Mouse (Mus musculus) MEL (cell line): ENCODE data around the gene Abca7. TPM values are rescaled to one million over a fixed set of nuclear protein-coding genes. Genes with fewer than 3 reads are reported as not detected.

Experiments used
- DNase-seq: peaks from one replicate; pipeline ENCODE4 v3.0.0; 2011; ENCODE audit warnings: low read depth, low spot score
- H3K27ac ChIP-seq: 2 replicates; pipeline ENCODE4 v1.5.1; 2012; ENCODE audit warnings: low read depth, mild to moderate bottlenecking, control low read depth, low read length, moderate library complexity; ENCODE audit not compliant: control insufficient read depth
- H3K27me3 ChIP-seq, 2 experiments: fragments of 150-350 bp in 1 of 2; sonication (generic) in 1 of 2; 2 replicates each; pipeline ENCODE4 v1.6.1; 2012; ENCODE audit warnings: low read length in 2 of 2, mild to moderate bottlenecking in 2 of 2, improper control_type of control experiment in 1 of 2, moderate library complexity in 1 of 2; ENCODE audit not compliant: insufficient read depth in 2 of 2, control insufficient read depth in 1 of 2
- H3K36me3 ChIP-seq, 2 experiments: 2 replicates each; pipeline ENCODE4 v1.6.1; 2012 to 2014; ENCODE audit warnings: low read length in 2 of 2, improper control_type of control experiment in 1 of 2, inconsistent platforms in 1 of 2, mild to moderate bottlenecking in 1 of 2; ENCODE audit not compliant: insufficient read depth in 2 of 2, control insufficient read depth in 1 of 2
- H3K4me1 ChIP-seq, 2 experiments: fragments of 150-350 bp in 1 of 2; sonication (generic) in 1 of 2; 2 replicates each; pipeline ENCODE4 v1.6.1; 2012; ENCODE audit warnings: low read length in 2 of 2, improper control_type of control experiment in 1 of 2, mild to moderate bottlenecking in 1 of 2; ENCODE audit not compliant: insufficient read depth in 2 of 2, control insufficient read depth in 1 of 2
- H3K4me3 ChIP-seq, 2 experiments: fragments of 150-350 bp in 1 of 2; sonication (generic) in 1 of 2; 2 replicates each; pipeline ENCODE4 v1.5.1; 2012; ENCODE audit warnings: low read depth in 2 of 2, low read length in 2 of 2, mild to moderate bottlenecking in 2 of 2, moderate library complexity in 2 of 2, control low read depth in 1 of 2, improper control_type of control experiment in 1 of 2; ENCODE audit not compliant: control insufficient read depth in 1 of 2, insufficient read depth in 1 of 2
- H3K79me2 ChIP-seq: 2 replicates; pipeline ENCODE4 v1.6.1; 2012; ENCODE audit warnings: mild to moderate bottlenecking, low read length, moderate library complexity; ENCODE audit not compliant: control insufficient read depth, poor library complexity, insufficient read depth
- H3K9ac ChIP-seq: 2 replicates; pipeline ENCODE4 v1.6.1; 2012; ENCODE audit warnings: low read depth, mild to moderate bottlenecking, control low read depth, low read length, moderate library complexity; ENCODE audit not compliant: control insufficient read depth, poor library complexity, severe bottlenecking
- H3K9me3 ChIP-seq: fragments of 150-350 bp; sonication (generic); replicated peaks from 2 replicates; pipeline ENCODE4 v1.6.1; 2012; ENCODE audit warnings: mild to moderate bottlenecking, low read length, improper control_type of control experiment, moderate library complexity; ENCODE audit not compliant: insufficient read depth
- BHLHE40 ChIP-seq: IDR thresholded peaks from 2 replicates; pipeline ENCODE4 v1.6.1; 2012; ENCODE audit warnings: low read depth, mild to moderate bottlenecking, inconsistent platforms, low read length, improper control_type of control experiment, borderline replicate concordance
- CTCF ChIP-seq, 3 experiments: IDR thresholded peaks in 2 of 3; conservative IDR thresholded peaks in 1 of 3; 2 replicates each; pipeline ENCODE4 v1.5.1; 2011 to 2012; ENCODE audit warnings: low read length in 3 of 3, low read depth in 2 of 3, mild to moderate bottlenecking in 2 of 3, improper control_type of control experiment in 1 of 3, inconsistent platforms in 1 of 3, mixed read lengths in 1 of 3, moderate library complexity in 1 of 3; ENCODE audit not compliant: control insufficient read depth in 1 of 3, insufficient read depth in 1 of 3, poor library complexity in 1 of 3, severe bottlenecking in 1 of 3
- EP300 ChIP-seq, 2 experiments: IDR thresholded peaks; 2 replicates each; pipeline ENCODE4 v1.6.1; 2011; ENCODE audit warnings: improper control_type of control experiment in 2 of 2, low read length in 2 of 2, low read depth in 1 of 2, mild to moderate bottlenecking in 1 of 2
- ETS1 ChIP-seq: IDR thresholded peaks from 2 replicates; pipeline ENCODE4 v1.6.1; 2012; ENCODE audit warnings: low read depth, mild to moderate bottlenecking, inconsistent platforms, low read length, improper control_type of control experiment, moderate library complexity
- MXI1 ChIP-seq: IDR thresholded peaks from 2 replicates; pipeline ENCODE4 v1.6.1; 2011; ENCODE audit warnings: mild to moderate bottlenecking, low read depth, low read length, improper control_type of control experiment
- NRF1 ChIP-seq: IDR thresholded peaks from 2 replicates; pipeline ENCODE4 v1.6.1; 2014; ENCODE audit warnings: low read depth, mild to moderate bottlenecking, inconsistent platforms, low read length, improper control_type of control experiment, moderate library complexity; ENCODE audit not compliant: poor library complexity, insufficient read depth, severe bottlenecking
- POLR2A ChIP-seq, 2 experiments: IDR thresholded peaks; 2 replicates each; pipeline ENCODE4 v1.6.1; 2011 to 2012; ENCODE audit warnings: low read length in 2 of 2, mild to moderate bottlenecking in 2 of 2, control low read depth in 1 of 2, improper control_type of control experiment in 1 of 2, low read depth in 1 of 2, moderate library complexity in 1 of 2; ENCODE audit not compliant: control insufficient read depth in 1 of 2, insufficient read depth in 1 of 2, poor library complexity in 1 of 2
- POLR2AphosphoS5 ChIP-seq: IDR thresholded peaks from 2 replicates; pipeline ENCODE4 v1.6.1; 2012; ENCODE audit warnings: low read depth, borderline replicate concordance, mild to moderate bottlenecking, inconsistent platforms, low read length, moderate library complexity, mixed read lengths
- SIN3A ChIP-seq: IDR thresholded peaks from 2 replicates; pipeline ENCODE4 v1.6.1; 2012; ENCODE audit warnings: low read length, improper control_type of control experiment, inconsistent platforms
- SMC3 ChIP-seq: IDR thresholded peaks from 2 replicates; pipeline ENCODE4 v1.6.1; 2011; ENCODE audit warnings: low read depth, low read length, improper control_type of control experiment
- TCF12 ChIP-seq: IDR thresholded peaks from 2 replicates; pipeline ENCODE4 v1.6.1; 2014; ENCODE audit warnings: low read depth, mild to moderate bottlenecking, inconsistent platforms, low read length, improper control_type of control experiment, moderate library complexity
- ZC3H11A ChIP-seq: IDR thresholded peaks from 2 replicates; pipeline ENCODE4 v1.6.1; 2012; ENCODE audit warnings: low read depth, mild to moderate bottlenecking, inconsistent platforms, low read length, improper control_type of control experiment
- polyA plus RNA-seq, 2 experiments: library from polyadenylated mRNA; stranded (reverse) in 1 of 2; unstranded in 1 of 2; fragments of >175 nt in 1 of 2; fragments of >200 nt in 1 of 2; gene quantifications; 2 replicates each; pipeline versions ENCODE4 v1.2.1 to v1.2.4; 2012; ENCODE audit warnings: low replicate concordance in 2 of 2, low read depth in 1 of 2; ENCODE audit not compliant: insufficient read length in 2 of 2, insufficient read depth in 1 of 2, missing spikeins in 1 of 2
- total RNA-seq: library from RNA; depleted of rRNA; stranded (reverse); fragments of 300-350 nt; gene quantifications from 2 replicates; pipeline ENCODE4 v1.2.3, GENCODE M21; 2012

Gene Abca7
- total and polyA plus RNA-seq, 3 experiments = 7.7 to 16.8 TPM; not detected in 1

- TF ChIP-seq BHLHE40 = 0 out of 2 replicates have a peak, but pooled peaks have one; percentile 33
- TF ChIP-seq POLR2AphosphoS5 = no peak
- peak; percentile 48 for TF ChIP-seq SIN3A
- TF ChIP-seq EP300 (IDR thresholded peaks at IDR 0.05; ENCODE audit: low read depth in 1 of 2, low read length in 2 of 2) = peak in 1 of 2 experiments; percentile 57; a peak in 1 of 4 replicates
- 0 out of 2 replicates have a peak, but pooled peaks have one; percentile 62 for TF ChIP-seq ETS1
- TF ChIP-seq SMC3 = no peak
These were observed 21.1 kb downstream of the Abca7 start (continued) for GRCm38 (mm10) chr10:80017361-80017760.

DNA sequence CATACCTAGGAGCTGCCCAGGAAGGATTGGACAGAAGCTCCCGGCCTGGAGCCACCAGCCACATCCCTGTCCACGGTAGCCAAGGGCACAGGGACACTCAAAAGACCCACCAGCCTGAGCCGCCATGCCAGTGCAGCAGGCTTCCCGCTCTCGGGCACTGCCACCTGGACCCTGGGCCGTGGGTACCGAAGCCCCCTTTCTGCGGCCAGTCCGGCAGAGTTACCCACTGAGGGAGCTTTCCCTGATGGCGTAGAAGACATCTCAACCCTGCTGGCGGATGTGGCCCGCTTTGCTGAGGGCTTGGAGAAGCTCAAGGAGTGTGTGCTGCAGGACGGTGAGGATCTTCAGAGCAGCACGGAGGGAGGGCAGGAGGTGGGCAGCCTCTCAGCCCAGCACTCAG, 21.5 kb downstream of the Abca7 start:
- Histone ChIP-seq H3K36me3 (peaks cover 0 to 11% of the 10 kb centered on the region in 2 experiments; a peak in 3 of 4 replicates), H3K4me3 (peak overlapping the region; percentile 9 to 98), H3K9ac (peak overlapping the region; percentile 26), H3K27ac (peak overlapping the region; percentile 35)
- TF ChIP-seq CTCF (IDR thresholded peaks at IDR 0.05 in 2 of 3, conservative IDR thresholded peaks at IDR 0.05 in 1 of 3; ENCODE audit: control insufficient read depth in 1 of 3, insufficient read depth in 1 of 3, low read depth in 2 of 3, low read length in 3 of 3, poor library complexity in 1 of 3, severe bottlenecking in 1 of 3) (no peak), ZC3H11A (no peak)
- TF ChIP-seq, all 39 proteins: peak for 0
- H3K4me1 ChIP-seq = peaks cover 10 to 19% of the 10 kb centered on the region in 2 experiments
- H3K79me2 ChIP-seq = peaks cover 12% of the 10 kb centered on the region
- H3K9me3 ChIP-seq = no peaks in the 10 kb centered on the region
- H3K27me3 ChIP-seq = no peaks in the 10 kb centered on the region
- no peak for DNase-seq

- H3K4me3 ChIP-seq = peak overlapping the region; percentile 16 to 55; a peak in 3 of 4 replicates
- no peaks in the 10 kb centered on the region for H3K9me3 ChIP-seq
- TF ChIP-seq TCF12 = no peak
- peak in 1 of 2 experiments; percentile 14; a peak in 1 of 4 replicates for TF ChIP-seq EP300 (IDR thresholded peaks at IDR 0.05; ENCODE audit: low read depth in 1 of 2, low read length in 2 of 2)
- TF ChIP-seq BHLHE40 = no peak
- TF ChIP-seq POLR2A (IDR thresholded peaks at IDR 0.05; ENCODE audit: control insufficient read depth in 1 of 2, insufficient read depth in 1 of 2, low read depth in 1 of 2, low read length in 2 of 2, poor library complexity in 1 of 2) = peak in 1 of 2 experiments; percentile 18; a peak in 1 of 4 replicates
- TF ChIP-seq NRF1 = peak; percentile 50; the same call in 1 of the 2 replicates
- peak; percentile 46; the same call in 1 of the 2 replicates for TF ChIP-seq MXI1
- TF ChIP-seq, all 39 proteins: peak for 4
- Histone ChIP-seq H3K27me3 (no peaks in the 10 kb centered on the region), H3K27ac (peak overlapping the region; percentile 60), H3K4me1 (peaks cover 12 to 23% of the 10 kb centered on the region in 2 experiments), H3K79me2 (peaks cover 12% of the 10 kb centered on the region), H3K36me3 (peaks cover 2 to 18% of the 10 kb centered on the region in 2 experiments; a peak in 3 of 4 replicates), H3K9ac (peak overlapping the region; percentile 29)
- peak; percentile 64 for DNase-seq
These were observed 22.5 kb downstream of the Abca7 start for GRCm38 (mm10) chr10:80018739-80019297.
